Mouse (Mus musculus) cerebellum, adult 2 months (tissue): ENCODE measurements around the gene Adamtsl3. TPM values are rescaled to one million over a fixed set of nuclear protein-coding genes. Genes with fewer than 3 reads are reported as not detected.
"Not testable (repeated sequence)": the region's sequence is repeated elsewhere in the genome, so short reads cannot be mapped to it uniquely, and the experiment has no call there.

ENCODE experiments used
- DNase-seq, 2 experiments: peaks; one replicate each; pipeline ENCODE4 v3.0.0; 2021
- H3K27ac ChIP-seq: fragments of 200-500 bp; 2 replicates; pipeline ENCODE4 v1.5.1; 2012; ENCODE audit warnings: low read length, control low read depth, inconsistent platforms; ENCODE audit not compliant: insufficient read depth
- H3K27me3 ChIP-seq: fragments of 200-500 bp; 2 replicates; pipeline ENCODE4 v1.6.1; 2012; ENCODE audit warnings: inconsistent platforms, mild to moderate bottlenecking, low read length, moderate library complexity; ENCODE audit not compliant: control insufficient read depth, insufficient read depth
- H3K4me1 ChIP-seq: fragments of 200-500 bp; 2 replicates; pipeline ENCODE4 v1.6.1; 2011; ENCODE audit warnings: low read length; ENCODE audit not compliant: control insufficient read depth, insufficient read depth
- H3K4me3 ChIP-seq: fragments of 200-500 bp; replicated peaks from 2 replicates; pipeline ENCODE3; 2011; ENCODE audit warnings: mild to moderate bottlenecking, low read depth, low read length, control low read depth; ENCODE audit not compliant: insufficient read depth
- CTCF ChIP-seq: fragments of 200-500 bp; IDR thresholded peaks from 2 replicates; pipeline ENCODE4 v1.5.1; 2011; ENCODE audit warnings: low read depth, mild to moderate bottlenecking, control low read depth, low read length, moderate library complexity, borderline replicate concordance; ENCODE audit not compliant: insufficient read depth
- POLR2A ChIP-seq: fragments of 200-500 bp; IDR thresholded peaks from 2 replicates; pipeline ENCODE4 v1.6.1; 2011; ENCODE audit warnings: low read length, control low read depth, borderline replicate concordance; ENCODE audit not compliant: insufficient read depth
- WGBS: fragments of 180-500 bp; shearing (Covaris S2); methylation state at CpG from one replicate; pipeline ENCODE4 v1.1.7; 2018; 5-methylcytosine and 5-hydroxymethylcytosine counted together
- polyA plus RNA-seq: library from polyadenylated mRNA; depleted of rRNA; stranded (reverse); fragments of >200 nt; gene quantifications from 2 replicates; pipeline ENCODE4 v1.2.3, GENCODE M21; 2012

Gene Adamtsl3
- polyA plus RNA-seq, 1 experiment = 0.72 TPM

DNA sequence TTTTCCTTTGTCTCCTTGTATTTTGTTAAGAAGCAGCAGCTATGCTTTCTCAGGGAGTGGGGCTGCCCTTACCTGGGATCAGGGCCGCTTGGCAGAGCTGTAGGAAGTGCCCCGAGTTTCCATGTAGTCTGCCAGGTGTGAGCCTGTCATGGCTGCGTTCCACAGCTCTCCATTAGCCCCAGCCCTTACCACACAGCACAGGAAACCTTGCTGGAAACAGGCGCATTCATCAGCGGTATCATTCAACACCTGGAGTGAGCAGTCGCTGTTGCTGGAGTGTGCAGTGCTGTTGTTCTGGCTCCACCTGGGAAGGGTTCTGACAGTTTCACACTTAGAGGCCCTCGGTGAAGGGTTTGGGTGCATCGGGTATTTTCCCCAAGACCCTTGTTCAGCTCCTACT lies 62.1 kb downstream of the Adamtsl3 start:
- Histone ChIP-seq H3K4me1 (no peaks in the 10 kb centered on the region), H3K27me3 (no peaks in the 10 kb centered on the region), H3K27ac (no peak overlapping the region), H3K4me3 (no peak overlapping the region)
- TF ChIP-seq POLR2A (no peak), CTCF (no peak)
- DNase-seq = no peak
- WGBS = 81% methylated on average over 8 of the region's 8 CpGs

DNA sequence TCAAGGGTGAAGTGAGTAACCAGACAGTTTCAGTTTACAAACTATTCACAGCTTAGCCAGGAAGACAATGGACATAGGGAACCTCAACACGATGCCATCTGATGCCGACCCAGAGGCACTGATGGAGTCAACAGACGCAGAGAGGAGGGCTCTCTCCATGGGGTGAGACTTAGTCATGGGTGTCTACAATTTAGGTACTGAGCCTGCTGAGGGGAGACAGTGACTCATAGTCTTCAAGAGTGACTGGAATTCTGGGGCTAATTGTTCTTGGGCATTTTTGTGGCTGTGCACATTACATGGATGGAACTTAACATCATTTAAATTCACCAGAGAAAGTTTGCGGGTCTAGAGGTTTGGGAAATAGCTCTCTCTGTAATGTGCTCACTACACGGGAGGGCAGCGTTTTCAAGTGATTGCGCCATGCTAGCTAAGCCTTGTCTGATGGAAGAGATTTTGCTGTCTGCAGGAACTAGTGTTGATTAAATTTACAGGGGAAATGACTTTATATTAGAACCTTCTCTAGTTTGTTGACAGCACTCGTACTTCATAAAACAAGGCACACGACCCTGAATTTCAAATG lies 70.1 kb downstream of the Adamtsl3 start:
- DNase-seq = no peak
- H3K27me3 ChIP-seq = no peaks in the 10 kb centered on the region; the same call in 1 of the 2 replicates
- WGBS = 81% methylated on average over 9 of the region's 9 CpGs
- no peak overlapping the region for H3K27ac ChIP-seq
- H3K4me3 ChIP-seq = no peak overlapping the region
- TF ChIP-seq POLR2A (no peak), CTCF (no peak)
- no peaks in the 10 kb centered on the region for H3K4me1 ChIP-seq

DNA sequence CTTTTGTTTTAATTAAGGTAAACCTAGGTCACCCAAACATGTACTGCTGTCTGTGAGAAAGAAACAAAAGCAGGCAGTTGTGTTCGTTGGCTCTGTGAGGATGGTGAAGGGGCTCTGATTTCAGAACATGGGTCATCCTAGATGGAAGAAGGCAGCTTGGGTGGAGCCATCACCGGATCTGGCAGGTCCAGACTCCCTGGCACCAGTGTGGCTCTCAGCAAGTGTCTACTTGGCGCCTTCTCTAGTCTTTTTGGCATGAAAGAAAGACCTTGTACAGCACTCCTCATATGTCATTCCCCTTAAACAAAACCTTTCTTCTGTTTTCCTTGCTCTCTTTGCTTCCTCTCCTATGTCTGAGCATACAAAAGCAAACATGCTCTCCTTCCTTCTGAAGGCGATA lies 75.5 kb downstream of the Adamtsl3 start:
- Histone ChIP-seq H3K27me3 (no peaks in the 10 kb centered on the region; the same call in 1 of the 2 replicates), H3K4me3 (no peak overlapping the region), H3K4me1 (no peaks in the 10 kb centered on the region), H3K27ac (no peak overlapping the region)
- peak in 1 of 2 experiments; percentile 9 for DNase-seq
- WGBS = 27% methylated on average over 4 of the region's 4 CpGs
- TF ChIP-seq CTCF = no peak
- TF ChIP-seq POLR2A = no peak

DNA sequence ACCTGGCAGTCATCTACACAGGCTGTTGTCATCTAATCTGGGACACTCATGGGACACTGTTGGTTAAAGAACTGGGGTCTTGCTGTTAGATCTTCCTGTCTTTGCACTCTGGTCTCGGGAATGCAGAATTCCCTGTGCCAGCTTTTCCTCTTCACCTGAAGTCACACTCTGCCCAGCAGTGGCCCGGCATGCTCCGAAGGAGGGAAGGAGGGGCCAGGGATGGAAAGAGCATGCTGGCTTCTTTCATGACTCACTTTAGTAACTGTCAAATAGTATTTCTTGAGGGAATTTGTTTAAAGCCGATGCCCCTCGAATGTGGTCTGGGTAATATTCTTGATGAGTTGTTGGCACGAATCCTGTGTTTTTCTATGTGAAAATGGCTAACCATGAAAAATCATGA lies 81.2 kb downstream of the Adamtsl3 start:
- WGBS = 72% methylated on average over 6 of the region's 6 CpGs
- no peak for DNase-seq
- no peak overlapping the region for H3K27ac ChIP-seq
- H3K4me3 ChIP-seq = no peak overlapping the region
- no peaks in the 10 kb centered on the region for H3K4me1 ChIP-seq
- no peaks in the 10 kb centered on the region for H3K27me3 ChIP-seq
- TF ChIP-seq CTCF (no peak), POLR2A (no peak)

DNA sequence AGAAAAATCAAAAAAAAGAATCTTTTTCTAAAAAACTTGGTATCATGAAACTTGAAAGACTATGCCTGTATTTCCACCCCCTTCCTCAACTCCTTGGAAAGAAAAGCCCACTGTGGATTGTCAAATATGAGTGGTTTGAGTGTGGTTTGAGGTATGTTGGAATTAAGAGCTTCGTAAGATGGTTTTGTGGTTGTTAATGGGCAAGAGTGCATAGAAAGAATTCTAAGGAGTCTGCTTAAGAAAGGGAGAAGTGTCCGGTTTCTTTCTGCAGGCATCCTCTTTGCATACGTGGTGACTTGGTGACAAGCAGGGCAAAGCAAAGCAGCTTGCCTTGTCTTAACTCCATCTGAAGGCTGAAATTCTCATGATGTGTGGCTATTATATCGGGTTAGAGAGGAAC lies 81.6 kb downstream of the Adamtsl3 start:
- TF ChIP-seq CTCF (no peak), POLR2A (no peak)
- Histone ChIP-seq H3K4me1 (no peaks in the 10 kb centered on the region), H3K27ac (no peak overlapping the region), H3K4me3 (no peak overlapping the region), H3K27me3 (no peaks in the 10 kb centered on the region)
- WGBS = 93% methylated on average over 4 of the region's 4 CpGs
- DNase-seq = no peak

DNA sequence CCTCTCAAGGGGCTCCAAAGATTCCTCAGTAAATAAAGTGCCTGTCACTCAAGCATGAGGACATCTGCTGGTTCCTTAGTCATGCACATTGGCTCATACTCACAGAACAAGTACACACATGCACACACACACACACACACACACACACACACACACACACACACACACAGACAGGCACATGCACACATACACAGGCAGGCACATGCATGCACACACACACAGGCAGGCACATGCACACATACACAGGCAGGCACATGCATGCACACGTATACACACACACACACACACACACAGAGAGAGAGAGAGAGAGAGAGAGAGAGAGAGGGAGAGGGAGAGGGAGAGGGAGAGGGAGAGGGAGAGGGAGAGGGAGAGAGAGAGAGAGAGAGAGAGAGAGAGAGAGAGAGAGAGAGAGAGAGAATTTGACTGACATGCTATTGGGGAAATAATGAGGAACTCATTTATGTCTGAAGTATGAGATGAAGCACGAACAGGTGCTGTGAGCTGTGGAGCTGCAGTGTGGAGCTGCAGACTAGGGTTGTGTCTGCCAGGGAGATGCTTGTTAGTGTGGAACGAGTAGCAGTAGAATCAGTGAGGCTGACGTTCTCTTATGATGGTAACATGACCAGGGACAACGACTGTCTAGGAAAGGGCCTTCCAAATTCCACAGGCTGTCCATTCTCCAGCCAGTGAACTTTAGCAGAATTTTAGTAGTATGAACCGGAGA lies 85.0 kb downstream of the Adamtsl3 start:
- DNase-seq, H3K4me1 ChIP-seq: not testable (repeated sequence)
- 68% methylated on average over 6 of the region's 6 CpGs for WGBS

DNA sequence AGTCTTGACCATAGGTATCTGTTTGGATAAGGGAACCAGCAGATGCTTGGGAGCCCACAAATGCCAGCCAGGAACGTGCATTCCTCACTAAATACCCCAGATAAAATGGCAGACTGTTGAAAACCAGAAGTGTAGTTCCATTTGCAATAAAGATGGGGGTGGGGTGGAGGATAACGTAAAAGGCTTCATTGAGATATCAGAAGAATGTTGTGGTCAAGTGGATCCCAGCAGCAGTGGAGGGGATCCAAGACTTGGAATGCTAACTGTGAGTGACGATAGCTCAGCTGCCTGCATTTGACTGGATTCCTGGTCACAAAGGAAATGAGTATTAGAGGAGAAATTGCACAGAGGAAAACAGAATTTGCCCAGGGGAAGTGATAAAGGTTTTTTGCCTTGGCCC lies 87.1 kb downstream of the Adamtsl3 start:
- 66% methylated on average over 3 of the region's 3 CpGs for WGBS
- no peak for TF ChIP-seq CTCF
- no peak for TF ChIP-seq POLR2A
- Histone ChIP-seq H3K27ac (no peak overlapping the region), H3K4me3 (no peak overlapping the region), H3K4me1 (no peaks in the 10 kb centered on the region), H3K27me3 (no peaks in the 10 kb centered on the region)
- no peak for DNase-seq

More for the DNA sequence above, 85.0 kb downstream of the Adamtsl3 start:
- H3K27me3 ChIP-seq, H3K27ac ChIP-seq, H3K4me3 ChIP-seq: not testable (repeated sequence)

DNA sequence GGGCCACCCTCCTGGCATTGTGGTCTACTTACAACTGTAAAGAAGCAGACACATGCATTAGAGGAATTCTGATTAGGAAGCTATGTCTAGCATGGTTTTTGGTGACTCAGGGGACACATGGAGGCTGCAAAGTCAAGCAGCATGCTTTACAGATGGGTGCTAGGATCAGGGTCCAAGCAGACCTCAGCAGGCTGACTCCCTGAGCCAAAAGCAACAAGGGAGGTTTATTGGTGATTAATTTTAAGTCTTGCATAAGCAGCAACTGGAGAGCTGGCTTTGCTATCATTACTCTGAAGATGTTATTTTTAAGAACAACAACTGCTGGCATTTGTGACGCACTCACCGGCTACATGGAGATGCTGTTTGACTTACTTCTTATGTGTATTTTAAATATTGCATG lies 88.1 kb downstream of the Adamtsl3 start:
- WGBS = 94% methylated on average over 2 of the region's 2 CpGs
- Histone ChIP-seq H3K4me1 (no peaks in the 10 kb centered on the region), H3K27me3 (no peaks in the 10 kb centered on the region), H3K27ac (no peak overlapping the region), H3K4me3 (no peak overlapping the region)
- no peak for DNase-seq
- no peak for TF ChIP-seq CTCF
- TF ChIP-seq POLR2A = no peak
